Mouse (Mus musculus): ENCODE results near the gene Smyd3. TPM values are rescaled to one million over a fixed set of nuclear protein-coding genes. Genes with fewer than 3 reads are reported as not detected.

The Smyd3 gene
- polyA plus RNA-seq, 1 experiment = 9.6 TPM

DNA sequence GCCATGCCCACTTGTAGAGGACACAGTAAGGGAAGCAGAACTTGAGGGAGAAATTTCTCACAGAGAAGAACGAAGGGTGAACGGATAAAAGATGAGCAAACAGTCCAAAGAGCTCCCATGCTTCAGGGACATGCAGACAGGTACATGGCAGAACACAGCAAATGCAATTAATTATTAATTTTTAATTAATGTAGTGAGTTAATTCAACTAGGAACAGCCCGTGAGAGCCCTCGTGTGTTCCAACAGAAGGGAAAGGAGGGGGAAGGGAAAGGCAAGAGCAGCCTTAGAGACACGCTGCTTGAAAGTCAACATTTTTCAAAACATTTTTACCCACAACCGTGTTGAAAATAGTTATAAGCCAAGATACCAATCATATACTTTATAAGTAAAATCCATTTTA is 163.6 kb downstream of the Smyd3 start:
- no peak overlapping the region for H3K27ac ChIP-seq (ENCODE audit: control insufficient read depth, insufficient read depth, low read length)
- no peaks in the 10 kb centered on the region for H3K27me3 ChIP-seq (ENCODE audit: control insufficient read depth, insufficient read depth, low read length)
- no peak for DNase-seq
- no peak overlapping the region for H3K4me3 ChIP-seq (ENCODE audit: control insufficient read depth, insufficient read depth, low read length)
- H3K36me3 ChIP-seq (ENCODE audit: control insufficient read depth, insufficient read depth, low read length) = no peaks in the 10 kb centered on the region
- TF ChIP-seq CTCF (IDR thresholded peaks at IDR 0.05; ENCODE audit: borderline replicate concordance, control insufficient read depth, extremely low read depth, insufficient read depth, low read length, poor library complexity) = no peak
- TF ChIP-seq POLR2A (IDR thresholded peaks at IDR 0.05; ENCODE audit: control insufficient read depth, extremely low read depth, insufficient read depth, low read length, poor library complexity) = no peak
- 96% methylated on average over 6 of the region's 6 CpGs for WGBS
- no peaks in the 10 kb centered on the region for H3K4me1 ChIP-seq (replicated peaks; ENCODE audit: control insufficient read depth, insufficient read depth, low read length)

DNA sequence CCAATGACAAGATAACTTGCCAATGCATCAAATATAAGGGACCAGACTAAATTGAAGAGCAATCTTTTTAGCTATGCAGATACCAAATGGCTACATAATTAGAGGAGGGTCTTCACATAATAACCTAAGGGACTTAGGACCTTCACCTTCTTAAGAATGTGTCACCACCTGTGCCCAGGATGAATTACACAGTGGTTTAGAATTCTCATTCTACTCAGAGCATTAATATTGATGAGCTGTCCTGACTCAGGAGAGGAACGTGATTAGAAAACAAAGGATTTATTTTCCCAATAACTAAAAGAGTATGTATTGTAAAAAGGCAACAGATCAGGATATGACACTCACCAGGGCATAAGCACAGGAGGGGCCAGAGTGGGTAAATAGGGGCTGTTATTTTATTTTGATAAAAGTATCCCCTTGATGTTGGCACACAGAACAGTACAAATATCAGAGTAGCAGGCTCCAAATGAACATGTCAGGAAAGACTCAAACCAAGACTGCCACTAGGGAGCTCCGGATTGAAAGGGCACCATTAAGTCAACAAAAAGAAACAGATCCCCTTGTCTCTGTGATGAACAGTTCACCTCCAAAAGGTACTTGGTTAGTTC is 172.4 kb downstream of the Smyd3 start:
- Histone ChIP-seq H3K4me3 (ENCODE audit: control insufficient read depth, insufficient read depth, low read length) (no peak overlapping the region), H3K27ac (ENCODE audit: control insufficient read depth, insufficient read depth, low read length) (no peak overlapping the region), H3K27me3 (ENCODE audit: control insufficient read depth, insufficient read depth, low read length) (no peaks in the 10 kb centered on the region), H3K36me3 (ENCODE audit: control insufficient read depth, insufficient read depth, low read length) (no peaks in the 10 kb centered on the region), H3K4me1 (replicated peaks; ENCODE audit: control insufficient read depth, insufficient read depth, low read length) (no peaks in the 10 kb centered on the region)
- WGBS = 95% methylated on average over 2 of the region's 2 CpGs
- no peak for DNase-seq
- TF ChIP-seq CTCF (IDR thresholded peaks at IDR 0.05; ENCODE audit: borderline replicate concordance, control insufficient read depth, extremely low read depth, insufficient read depth, low read length, poor library complexity) = no peak
- no peak for TF ChIP-seq POLR2A (IDR thresholded peaks at IDR 0.05; ENCODE audit: control insufficient read depth, extremely low read depth, insufficient read depth, low read length, poor library complexity)

DNA sequence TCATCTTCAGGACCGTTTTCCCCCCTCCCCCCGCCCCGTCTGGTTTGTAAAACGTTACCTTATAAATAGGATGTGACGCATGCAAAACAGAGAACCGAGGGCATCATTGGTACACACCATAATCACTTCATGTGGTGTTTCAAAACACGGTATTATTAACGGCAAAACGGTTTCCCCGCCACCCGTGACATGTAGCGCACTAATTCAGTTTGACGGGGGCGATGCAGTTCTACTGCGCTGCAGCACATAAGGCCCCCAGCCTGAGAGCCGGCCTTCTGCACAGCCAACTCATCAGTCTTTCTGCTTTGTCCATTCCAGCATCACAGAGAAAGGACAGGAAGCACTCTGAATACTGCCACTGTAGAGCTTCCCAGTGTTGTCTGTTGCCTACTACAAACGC is 174.4 kb downstream of the Smyd3 start:
- H3K4me1 ChIP-seq (replicated peaks; ENCODE audit: control insufficient read depth, insufficient read depth, low read length) = no peaks in the 10 kb centered on the region
- TF ChIP-seq CTCF (IDR thresholded peaks at IDR 0.05; ENCODE audit: borderline replicate concordance, control insufficient read depth, extremely low read depth, insufficient read depth, low read length, poor library complexity) (no peak), POLR2A (IDR thresholded peaks at IDR 0.05; ENCODE audit: control insufficient read depth, extremely low read depth, insufficient read depth, low read length, poor library complexity) (no peak)
- DNase-seq = no peak
- H3K27ac ChIP-seq (ENCODE audit: control insufficient read depth, insufficient read depth, low read length) = no peak overlapping the region
- H3K4me3 ChIP-seq (ENCODE audit: control insufficient read depth, insufficient read depth, low read length) = no peak overlapping the region
- H3K27me3 ChIP-seq (ENCODE audit: control insufficient read depth, insufficient read depth, low read length) = no peaks in the 10 kb centered on the region
- no peaks in the 10 kb centered on the region for H3K36me3 ChIP-seq (ENCODE audit: control insufficient read depth, insufficient read depth, low read length)
- 94% methylated on average over 17 of the region's 17 CpGs for WGBS

DNA sequence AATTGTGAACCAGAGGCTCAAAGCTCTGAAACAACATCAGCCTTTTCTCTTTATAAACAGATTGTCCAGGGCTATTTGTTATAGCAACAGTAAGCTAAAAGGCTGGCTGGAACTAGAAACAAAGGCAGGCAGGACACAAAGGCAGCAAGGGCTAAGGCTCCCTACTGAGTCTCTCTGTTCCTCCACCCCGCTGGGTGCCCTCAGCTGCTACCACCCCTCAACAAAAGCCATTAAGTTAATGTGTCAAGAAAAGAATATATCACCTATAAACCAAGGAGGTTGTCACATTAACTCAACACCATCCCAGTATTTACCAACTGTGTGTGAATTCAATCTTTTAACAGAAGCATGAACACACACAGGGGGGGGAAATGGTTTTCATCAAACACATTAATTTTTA is 176.3 kb downstream of the Smyd3 start:
- Histone ChIP-seq H3K4me3 (ENCODE audit: control insufficient read depth, insufficient read depth, low read length) (no peak overlapping the region), H3K4me1 (replicated peaks; ENCODE audit: control insufficient read depth, insufficient read depth, low read length) (no peaks in the 10 kb centered on the region), H3K27me3 (ENCODE audit: control insufficient read depth, insufficient read depth, low read length) (no peaks in the 10 kb centered on the region), H3K36me3 (ENCODE audit: control insufficient read depth, insufficient read depth, low read length) (no peaks in the 10 kb centered on the region), H3K27ac (ENCODE audit: control insufficient read depth, insufficient read depth, low read length) (no peak overlapping the region)
- TF ChIP-seq CTCF (IDR thresholded peaks at IDR 0.05; ENCODE audit: borderline replicate concordance, control insufficient read depth, extremely low read depth, insufficient read depth, low read length, poor library complexity) = no peak
- WGBS = 94% methylated on average over 1 of the region's 1 CpGs
- no peak for DNase-seq

DNA sequence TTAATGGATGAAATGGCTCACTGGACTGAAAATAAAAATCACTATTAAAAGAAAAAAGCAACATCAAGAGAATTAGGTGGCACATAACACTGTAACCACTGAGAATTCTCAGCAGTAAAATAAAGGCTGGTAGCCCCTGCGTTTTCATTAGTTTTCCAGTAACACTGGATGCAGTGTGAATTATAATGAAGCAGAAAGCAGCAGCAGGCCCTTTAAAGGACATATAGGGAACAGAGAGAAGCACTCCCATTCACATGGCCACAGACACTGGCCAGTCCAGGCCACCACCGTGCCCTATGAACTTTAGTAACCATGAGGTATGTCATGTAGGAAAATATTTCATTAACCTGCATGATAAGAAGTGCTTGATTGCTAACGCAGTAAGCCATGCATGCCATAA is 178.8 kb downstream of the Smyd3 start:
- 98% methylated on average over 3 of the region's 3 CpGs for WGBS
- no peaks in the 10 kb centered on the region for H3K4me1 ChIP-seq (replicated peaks; ENCODE audit: control insufficient read depth, insufficient read depth, low read length)
- H3K27ac ChIP-seq (ENCODE audit: control insufficient read depth, insufficient read depth, low read length) = no peak overlapping the region
- H3K4me3 ChIP-seq (ENCODE audit: control insufficient read depth, insufficient read depth, low read length) = no peak overlapping the region
- TF ChIP-seq CTCF (IDR thresholded peaks at IDR 0.05; ENCODE audit: borderline replicate concordance, control insufficient read depth, extremely low read depth, insufficient read depth, low read length, poor library complexity) (no peak), POLR2A (IDR thresholded peaks at IDR 0.05; ENCODE audit: control insufficient read depth, extremely low read depth, insufficient read depth, low read length, poor library complexity) (no peak)
- H3K27me3 ChIP-seq (ENCODE audit: control insufficient read depth, insufficient read depth, low read length) = no peaks in the 10 kb centered on the region
- DNase-seq = no peak
- H3K36me3 ChIP-seq (ENCODE audit: control insufficient read depth, insufficient read depth, low read length) = no peaks in the 10 kb centered on the region

DNA sequence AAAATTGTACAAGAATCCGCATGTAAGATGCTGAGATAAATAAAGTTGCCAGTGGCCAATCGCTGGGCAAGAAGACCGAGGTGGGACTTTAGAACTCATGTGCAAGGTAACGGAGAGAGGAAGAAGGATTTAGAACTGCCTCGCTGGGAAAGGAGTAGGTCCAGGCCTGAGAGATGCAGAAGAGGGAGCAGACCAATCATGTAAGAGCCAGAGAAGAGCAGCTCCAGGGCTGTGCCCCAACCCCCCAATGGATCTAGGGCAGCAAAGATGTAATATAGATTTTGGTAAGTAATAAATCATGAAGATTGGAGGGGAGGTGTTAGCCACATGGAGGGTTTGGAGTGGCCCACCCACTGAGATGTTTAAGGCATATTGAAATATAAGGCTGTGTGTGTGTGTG is 180.3 kb downstream of the Smyd3 start:
- Histone ChIP-seq H3K4me1 (replicated peaks; ENCODE audit: control insufficient read depth, insufficient read depth, low read length) (no peaks in the 10 kb centered on the region), H3K4me3 (ENCODE audit: control insufficient read depth, insufficient read depth, low read length) (no peak overlapping the region), H3K36me3 (ENCODE audit: control insufficient read depth, insufficient read depth, low read length) (no peaks in the 10 kb centered on the region), H3K27me3 (ENCODE audit: control insufficient read depth, insufficient read depth, low read length) (no peaks in the 10 kb centered on the region), H3K27ac (ENCODE audit: control insufficient read depth, insufficient read depth, low read length) (no peak overlapping the region)
- WGBS = 96% methylated on average over 5 of the region's 5 CpGs
- TF ChIP-seq POLR2A (IDR thresholded peaks at IDR 0.05; ENCODE audit: control insufficient read depth, extremely low read depth, insufficient read depth, low read length, poor library complexity) = no peak
- DNase-seq = no peak

DNA sequence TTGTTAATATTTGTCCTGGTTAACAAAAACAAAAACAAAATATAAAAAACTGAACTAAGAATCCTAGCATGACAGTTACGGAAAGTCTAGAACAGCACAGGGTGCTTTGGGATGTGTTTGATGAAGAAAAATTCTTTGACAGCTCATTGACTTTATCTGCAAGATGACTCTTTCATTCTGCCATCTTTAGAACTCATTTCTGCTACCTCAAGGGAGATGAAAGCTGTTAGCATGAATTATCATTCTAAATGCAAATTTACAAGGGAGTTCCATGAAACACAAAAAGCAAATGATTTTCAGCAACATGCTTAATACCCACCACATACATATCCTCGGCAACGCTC is 190.9 kb downstream of the Smyd3 start:
- DNase-seq = no peak
- no peaks in the 10 kb centered on the region for H3K36me3 ChIP-seq (ENCODE audit: control insufficient read depth, insufficient read depth, low read length)
- H3K27ac ChIP-seq (ENCODE audit: control insufficient read depth, insufficient read depth, low read length) = no peak overlapping the region
- TF ChIP-seq POLR2A (IDR thresholded peaks at IDR 0.05; ENCODE audit: control insufficient read depth, extremely low read depth, insufficient read depth, low read length, poor library complexity) = no peak
- no peak for TF ChIP-seq CTCF (IDR thresholded peaks at IDR 0.05; ENCODE audit: borderline replicate concordance, control insufficient read depth, extremely low read depth, insufficient read depth, low read length, poor library complexity)
- H3K27me3 ChIP-seq (ENCODE audit: control insufficient read depth, insufficient read depth, low read length) = no peaks in the 10 kb centered on the region
- no peaks in the 10 kb centered on the region for H3K4me1 ChIP-seq (replicated peaks; ENCODE audit: control insufficient read depth, insufficient read depth, low read length)
- H3K4me3 ChIP-seq (ENCODE audit: control insufficient read depth, insufficient read depth, low read length) = no peak overlapping the region
- WGBS = 98% methylated on average over 3 of the region's 3 CpGs

All from thymus, adult 2 months (tissue).